Mouse (Mus musculus): ENCODE measurements around the gene Itgb1bp1. TPM values are rescaled to one million over a fixed set of nuclear protein-coding genes. Genes with fewer than 3 reads are reported as not detected.
A peak's percentile ranks its signal among the peaks of the same experiment; 100 is the strongest.

Gene Itgb1bp1
- total RNA-seq, 2 experiments from 2014 or later: 20.4 to 30.4 TPM

- no peak for ATAC-seq (replicated peaks; ENCODE audit: low FRiP score, low TSS enrichment, poor library complexity, severe bottlenecking)
Measured at GRCm38 (mm10) chr12:21305741-21306140, 19.7 kb upstream of the Itgb1bp1 start.

- peak; percentile 96 for ATAC-seq (replicated peaks; ENCODE audit: low FRiP score, low TSS enrichment, poor library complexity, severe bottlenecking)
Measured at GRCm38 (mm10) chr12:21302361-21302783, 16.3 kb upstream of the Itgb1bp1 start.

- ATAC-seq (replicated peaks; ENCODE audit: low FRiP score, low TSS enrichment, poor library complexity, severe bottlenecking): no peak
Measured at GRCm38 (mm10) chr12:21301932-21302331, 15.8 kb upstream of the Itgb1bp1 start.

GRCm38 (mm10) chr12:21301324-21301723 is 15.2 kb upstream of the Itgb1bp1 start:
- no peak for ATAC-seq (replicated peaks; ENCODE audit: low FRiP score, low TSS enrichment, poor library complexity, severe bottlenecking)

GRCm38 (mm10) chr12:21298856-21299255 is 12.8 kb upstream of the Itgb1bp1 start:
- ATAC-seq (replicated peaks; ENCODE audit: low FRiP score, low TSS enrichment, poor library complexity, severe bottlenecking): no peak

- ATAC-seq (replicated peaks; ENCODE audit: low FRiP score, low TSS enrichment, poor library complexity, severe bottlenecking): no peak
Measured at GRCm38 (mm10) chr12:21289651-21290050, 3.6 kb upstream of the Itgb1bp1 start.

GRCm38 (mm10) chr12:21288716-21289395 is 2.8 kb upstream of the Itgb1bp1 start:
- ATAC-seq (replicated peaks; ENCODE audit: low FRiP score, low TSS enrichment, poor library complexity, severe bottlenecking): no peak

GRCm38 (mm10) chr12:21286712-21287650 is 897 bp upstream of the Itgb1bp1 start:
- peak; percentile 51; the same call in 1 of the 2 replicates for ATAC-seq (replicated peaks; ENCODE audit: low FRiP score, low TSS enrichment, poor library complexity, severe bottlenecking)

- peak; percentile 72 for ATAC-seq (replicated peaks; ENCODE audit: low FRiP score, low TSS enrichment, poor library complexity, severe bottlenecking)
Measured at GRCm38 (mm10) chr12:21285508-21286242, 409 bp downstream of the Itgb1bp1 start.

- ATAC-seq (replicated peaks; ENCODE audit: low FRiP score, low TSS enrichment, poor library complexity, severe bottlenecking): no peak
Measured at GRCm38 (mm10) chr12:21284761-21285441, 1.2 kb downstream of the Itgb1bp1 start, which contains the start of gene Cpsf3. Gene Cpsf3, plus strand, starts transcription at chr12:21285391.

- no peak for ATAC-seq (replicated peaks; ENCODE audit: low FRiP score, low TSS enrichment, poor library complexity, severe bottlenecking)
Measured at GRCm38 (mm10) chr12:21277352-21277864, 8.7 kb downstream of the Itgb1bp1 start.

GRCm38 (mm10) chr12:21274446-21274845 is 11.6 kb downstream of the Itgb1bp1 start:
- no peak for ATAC-seq (replicated peaks; ENCODE audit: low FRiP score, low TSS enrichment, poor library complexity, severe bottlenecking)

- no peak for ATAC-seq (replicated peaks; ENCODE audit: low FRiP score, low TSS enrichment, poor library complexity, severe bottlenecking)
Measured at GRCm38 (mm10) chr12:21268083-21268616, 17.9 kb downstream of the Itgb1bp1 start.

GRCm38 (mm10) chr12:21266784-21267098 is 19.3 kb downstream of the Itgb1bp1 start:
- ATAC-seq (replicated peaks; ENCODE audit: low FRiP score, low TSS enrichment, poor library complexity, severe bottlenecking): no peak

GRCm38 (mm10) chr12:21265946-21266783 is 19.9 kb downstream of the Itgb1bp1 start:
- ATAC-seq (replicated peaks; ENCODE audit: low FRiP score, low TSS enrichment, poor library complexity, severe bottlenecking): peak; percentile 83

- ATAC-seq (replicated peaks; ENCODE audit: low FRiP score, low TSS enrichment, poor library complexity, severe bottlenecking): no peak
Measured at GRCm38 (mm10) chr12:21265501-21265900, 20.6 kb downstream of the Itgb1bp1 start.

- ATAC-seq (replicated peaks; ENCODE audit: low FRiP score, low TSS enrichment, poor library complexity, severe bottlenecking): no peak
Measured at GRCm38 (mm10) chr12:21264970-21265369, 21.1 kb downstream of the Itgb1bp1 start.

- no peak for ATAC-seq (replicated peaks; ENCODE audit: low FRiP score, low TSS enrichment, poor library complexity, severe bottlenecking)
Measured at GRCm38 (mm10) chr12:21264241-21264640, 21.8 kb downstream of the Itgb1bp1 start.
